Mouse (Mus musculus) megakaryocyte, adult 5-6 weeks (primary cell): ENCODE measurements around the gene Mvd. TPM values are rescaled to one million over a fixed set of nuclear protein-coding genes. Genes with fewer than 3 reads are reported as not detected.

Experiments
- ATAC-seq: 2 replicates; pipeline ENCODE4 v1.8.0; 2016; ENCODE audit warnings: mild to moderate bottlenecking, inconsistent platforms; ENCODE audit not compliant: poor library complexity, severe bottlenecking
- total RNA-seq, 2 experiments: library from RNA; stranded (forward) in 1 of 2; stranded (reverse) in 1 of 2; fragments of 153-499, 151-499 nt in 1 of 2; fragments of 221-1000, 200-1000 nt in 1 of 2; gene quantifications; 2 replicates each; pipeline versions ENCODE4 v1.2.3 to v1.2.4; 2015 to 2017

Mvd gene
- total RNA-seq (2015) = 9.8 and 10.3 TPM in 2 replicates
- total RNA-seq (2017) = 15.2 and 15.6 TPM in 2 replicates

- peak; percentile 91 for ATAC-seq
Measured at GRCm38 (mm10) chr8:122443262-122444006, at the start of gene Mvd. Mvd (minus strand) TSS chr8:122443422.

GRCm38 (mm10) chr8:122488387-122488786 is 45.2 kb upstream of the Mvd start:
- ATAC-seq = no peak

GRCm38 (mm10) chr8:122484831-122485230 is 41.6 kb upstream of the Mvd start:
- peak; percentile 88 for ATAC-seq

GRCm38 (mm10) chr8:122483877-122484276 is 40.7 kb upstream of the Mvd start:
- no peak for ATAC-seq

GRCm38 (mm10) chr8:122482448-122482847 is 39.2 kb upstream of the Mvd start:
- ATAC-seq = no peak

GRCm38 (mm10) chr8:122475580-122476320 is 32.5 kb upstream of the Mvd start, which contains the start of the genes Rnf166 and Ctu2:
Rnf166 (minus strand) TSS chr8:122476064.
Ctu2 (plus strand) TSS chr8:122476143.
- peak; percentile 78 for ATAC-seq

- ATAC-seq = 0 out of 2 replicates have a peak, but pooled peaks have one; percentile 2
Measured at GRCm38 (mm10) chr8:122474951-122475560, 31.8 kb upstream of the Mvd start.

- ATAC-seq = peak; percentile 66
Measured at GRCm38 (mm10) chr8:122473911-122474421, 30.7 kb upstream of the Mvd start.

GRCm38 (mm10) chr8:122470691-122471090 is 27.5 kb upstream of the Mvd start:
- ATAC-seq = no peak

- peak; percentile 23; the same call in 1 of the 2 replicates for ATAC-seq
Measured at GRCm38 (mm10) chr8:122469965-122470364, 26.7 kb upstream of the Mvd start.

- ATAC-seq = no peak
Measured at GRCm38 (mm10) chr8:122469407-122469806, 26.2 kb upstream of the Mvd start.

GRCm38 (mm10) chr8:122467816-122468215 is 24.6 kb upstream of the Mvd start:
- ATAC-seq = no peak

GRCm38 (mm10) chr8:122464985-122465384 is 21.8 kb upstream of the Mvd start:
- ATAC-seq = no peak

GRCm38 (mm10) chr8:122463651-122464640 is 20.7 kb upstream of the Mvd start:
- ATAC-seq = peak; percentile 43

GRCm38 (mm10) chr8:122462510-122462909 is 19.3 kb upstream of the Mvd start:
- ATAC-seq = no peak

- no peak for ATAC-seq
Measured at GRCm38 (mm10) chr8:122461473-122462148, 18.4 kb upstream of the Mvd start.

- peak; percentile 64 for ATAC-seq
Measured at GRCm38 (mm10) chr8:122460524-122461472, 17.6 kb upstream of the Mvd start, which contains the start of gene Snai3. Snai3 (minus strand) TSS chr8:122460733.

GRCm38 (mm10) chr8:122459990-122460389 is 16.8 kb upstream of the Mvd start:
- no peak for ATAC-seq
